Mouse (Mus musculus) heart, postnatal 0 days (tissue): ENCODE measurements around the gene Adamts15. TPM values are rescaled to one million over a fixed set of nuclear protein-coding genes. Genes with fewer than 3 reads are reported as not detected.
A peak's percentile ranks its signal among the peaks of the same experiment; 100 is the strongest.

ENCODE experiments used
- ATAC-seq: fragments of 200-750 bp; cut with Nextera tagmentation; 2 replicates; pipeline ENCODE4 v1.8.0; 2017; ENCODE audit warnings: low read depth, moderate number of reproducible peaks, moderate library complexity; ENCODE audit not compliant: insufficient read depth
- DNase-seq: peaks from one replicate; pipeline ENCODE4 v3.0.0-alpha.2; 2016; ENCODE audit warnings: low spot score
- H3K27ac ChIP-seq: fragments of 300-500 bp; sonication (generic); 2 replicates; pipeline ENCODE4 v1.5.1; 2014; ENCODE audit warnings: low read depth, mild to moderate bottlenecking
- H3K27me3 ChIP-seq: fragments of 300-500 bp; sonication (generic); 2 replicates; pipeline ENCODE4 v1.6.1; 2014; ENCODE audit warnings: low read length, mixed read lengths; ENCODE audit not compliant: control insufficient read depth, insufficient read depth
- H3K36me3 ChIP-seq: fragments of 300-500 bp; sonication (generic); replicated peaks from 2 replicates; pipeline ENCODE4 v1.6.1; 2014; ENCODE audit warnings: low read length, mixed read lengths; ENCODE audit not compliant: control insufficient read depth, insufficient read depth
- H3K4me1 ChIP-seq: fragments of 300-500 bp; sonication (generic); 2 replicates; pipeline ENCODE4 v1.6.1; 2014; ENCODE audit warnings: antibody characterized with exemption; ENCODE audit not compliant: control insufficient read depth, insufficient read depth
- H3K4me2 ChIP-seq: fragments of 300-500 bp; sonication (generic); 2 replicates; pipeline ENCODE4 v1.6.1; 2014; ENCODE audit warnings: low read depth, mild to moderate bottlenecking, low read length, moderate library complexity
- H3K4me3 ChIP-seq: fragments of 300-500 bp; sonication (generic); 2 replicates; pipeline ENCODE4 v1.5.1; 2014; ENCODE audit warnings: low read depth, low read length
- H3K9ac ChIP-seq: fragments of 300-500 bp; sonication (generic); replicated peaks from 2 replicates; pipeline ENCODE4 v1.6.1; 2014; ENCODE audit warnings: low read depth, low read length, mixed read lengths
- H3K9me3 ChIP-seq: fragments of 300-500 bp; sonication (generic); replicated peaks from 2 replicates; pipeline ENCODE4 v1.6.1; 2016; ENCODE audit warnings: low read length; ENCODE audit not compliant: control insufficient read depth
- CTCF ChIP-seq: IDR thresholded peaks from 2 replicates; pipeline ENCODE4 v1.5.1; 2016; ENCODE audit warnings: antibody characterized with exemption, control low read depth, low read depth
- EP300 ChIP-seq: IDR thresholded peaks from 2 replicates; pipeline ENCODE4 v1.6.1; 2016; ENCODE audit warnings: antibody characterized with exemption, low read depth
- WGBS: fragments of 180-500 bp; shearing (Covaris S2); extraction: QIAGEN DNeasy Blood & Tissue Kit; methylation state at CpG from one replicate; pipeline ENCODE4 v1.1.7; 2014; 5-methylcytosine and 5-hydroxymethylcytosine counted together
- polyA plus RNA-seq: library from polyadenylated mRNA; unstranded; fragments of >200 nt; fragmentation: Nextera tagmentation; extraction: Ambion mirVana; gene quantifications from 2 replicates; pipeline ENCODE4 v1.2.1, GENCODE M21; 2015
- total RNA-seq: library from RNA; depleted of rRNA; stranded (reverse); fragments of >200 nt; gene quantifications from 2 replicates; pipeline ENCODE4 v1.2.3, GENCODE M21; 2014; ENCODE audit warnings: low replicate concordance

Gene Adamts15
- total and polyA plus RNA-seq, 2 experiments from 2014 or later = 3.1 to 8.4 TPM

GRCm38 (mm10) chr9:30949971-30950370, 27.7 kb upstream of the Adamts15 start:
- Histone ChIP-seq H3K36me3 (no peaks in the 10 kb centered on the region), H3K4me2 (no peak overlapping the region), H3K9ac (no peak overlapping the region), H3K9me3 (no peaks in the 10 kb centered on the region), H3K27ac (no peak overlapping the region), H3K4me3 (no peak overlapping the region), H3K4me1 (no peaks in the 10 kb centered on the region), H3K27me3 (no peaks in the 10 kb centered on the region)
- 58% methylated on average over 4 of the region's 4 CpGs for WGBS
- DNase-seq (no peak), ATAC-seq (no peak)
- TF ChIP-seq CTCF = no peak

DNA sequence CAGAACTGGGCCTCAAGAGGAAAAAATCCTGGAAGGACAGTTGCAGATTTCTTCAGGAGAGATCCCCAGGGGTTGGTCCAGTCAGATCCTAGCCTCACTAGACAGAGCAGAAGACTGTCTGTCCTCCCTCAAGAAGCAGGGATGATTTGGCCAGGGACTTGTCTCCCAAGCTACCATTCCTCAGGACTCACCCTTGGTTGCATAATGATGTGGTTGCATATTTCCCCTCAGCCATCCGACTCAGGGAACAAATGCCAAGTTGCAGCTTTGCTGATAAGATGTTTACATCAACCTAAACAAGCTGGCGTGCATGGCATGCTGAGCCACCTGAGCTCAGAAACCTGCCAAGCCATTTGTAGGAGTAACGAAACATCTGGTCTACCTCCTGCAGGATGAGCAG, 27.2 kb upstream of the Adamts15 start:
- Histone ChIP-seq H3K27ac (no peak overlapping the region), H3K4me3 (no peak overlapping the region), H3K9ac (no peak overlapping the region), H3K36me3 (no peaks in the 10 kb centered on the region), H3K4me2 (no peak overlapping the region), H3K27me3 (no peaks in the 10 kb centered on the region), H3K9me3 (no peaks in the 10 kb centered on the region), H3K4me1 (no peaks in the 10 kb centered on the region)
- 66% methylated on average over 3 of the region's 3 CpGs for WGBS
- ATAC-seq (no peak), DNase-seq (no peak)
- TF ChIP-seq EP300 = no peak
- no peak for TF ChIP-seq CTCF

- Histone ChIP-seq H3K4me1 (peaks cover 5% of the 10 kb centered on the region), H3K36me3 (no peaks in the 10 kb centered on the region), H3K27me3 (peaks cover 31% of the 10 kb centered on the region), H3K4me2 (no peak overlapping the region), H3K4me3 (no peak overlapping the region), H3K27ac (no peak overlapping the region), H3K9me3 (no peaks in the 10 kb centered on the region), H3K9ac (no peak overlapping the region)
- no peak for TF ChIP-seq EP300
- TF ChIP-seq CTCF = no peak
- ATAC-seq (no peak), DNase-seq (no peak)
- WGBS = 70% methylated on average over 1 of the region's 1 CpGs
Measured at GRCm38 (mm10) chr9:30945276-30945675, 23.0 kb upstream of the Adamts15 start.

DNA sequence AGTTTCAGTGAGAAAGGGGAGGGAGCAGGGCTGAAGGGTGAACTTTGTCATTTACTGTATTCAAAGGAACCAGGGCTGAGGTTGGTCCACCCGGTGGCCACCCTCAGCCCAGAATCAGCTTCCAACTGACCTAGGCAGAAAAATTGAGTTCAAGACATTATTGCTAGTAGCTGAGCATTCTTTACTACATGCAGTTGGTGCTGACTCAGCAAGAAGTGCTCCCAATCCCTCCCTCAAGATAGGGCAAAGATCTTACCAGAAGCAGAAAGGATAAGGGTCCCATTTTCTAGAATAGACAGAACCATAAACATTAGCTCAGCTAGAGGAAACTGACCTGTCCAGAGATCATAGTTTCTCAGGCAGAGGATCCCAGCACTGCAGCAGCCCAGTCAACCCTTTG, 22.0 kb upstream of the Adamts15 start:
- peaks cover 31% of the 10 kb centered on the region for H3K27me3 ChIP-seq
- H3K9ac ChIP-seq = no peak overlapping the region
- peaks cover 5% of the 10 kb centered on the region for H3K4me1 ChIP-seq
- 34% methylated on average over 1 of the region's 1 CpGs for WGBS
- H3K4me2 ChIP-seq = peak overlapping the region; percentile 75; the same call in 1 of the 2 replicates
- peak overlapping the region; percentile 57 for H3K4me3 ChIP-seq
- H3K27ac ChIP-seq = no peak overlapping the region
- H3K36me3 ChIP-seq = no peaks in the 10 kb centered on the region
- ATAC-seq = no peak
- no peaks in the 10 kb centered on the region for H3K9me3 ChIP-seq
- no peak for TF ChIP-seq EP300
- TF ChIP-seq CTCF = no peak
- no peak for DNase-seq

GRCm38 (mm10) chr9:30943341-30943740, 21.1 kb upstream of the Adamts15 start:
- TF ChIP-seq EP300 (no peak), CTCF (no peak)
- ATAC-seq (no peak), DNase-seq (no peak)
- peaks cover 31% of the 10 kb centered on the region for H3K27me3 ChIP-seq
- peak overlapping the region; percentile 75 for H3K4me2 ChIP-seq
- 0% methylated on average over 14 of the region's 14 CpGs for WGBS
- peak overlapping the region; percentile 47 for H3K9ac ChIP-seq
- H3K4me1 ChIP-seq = peaks cover 5% of the 10 kb centered on the region
- no peaks in the 10 kb centered on the region for H3K9me3 ChIP-seq
- peak overlapping the region; percentile 57 for H3K4me3 ChIP-seq
- no peak overlapping the region for H3K27ac ChIP-seq
- no peaks in the 10 kb centered on the region for H3K36me3 ChIP-seq

DNA sequence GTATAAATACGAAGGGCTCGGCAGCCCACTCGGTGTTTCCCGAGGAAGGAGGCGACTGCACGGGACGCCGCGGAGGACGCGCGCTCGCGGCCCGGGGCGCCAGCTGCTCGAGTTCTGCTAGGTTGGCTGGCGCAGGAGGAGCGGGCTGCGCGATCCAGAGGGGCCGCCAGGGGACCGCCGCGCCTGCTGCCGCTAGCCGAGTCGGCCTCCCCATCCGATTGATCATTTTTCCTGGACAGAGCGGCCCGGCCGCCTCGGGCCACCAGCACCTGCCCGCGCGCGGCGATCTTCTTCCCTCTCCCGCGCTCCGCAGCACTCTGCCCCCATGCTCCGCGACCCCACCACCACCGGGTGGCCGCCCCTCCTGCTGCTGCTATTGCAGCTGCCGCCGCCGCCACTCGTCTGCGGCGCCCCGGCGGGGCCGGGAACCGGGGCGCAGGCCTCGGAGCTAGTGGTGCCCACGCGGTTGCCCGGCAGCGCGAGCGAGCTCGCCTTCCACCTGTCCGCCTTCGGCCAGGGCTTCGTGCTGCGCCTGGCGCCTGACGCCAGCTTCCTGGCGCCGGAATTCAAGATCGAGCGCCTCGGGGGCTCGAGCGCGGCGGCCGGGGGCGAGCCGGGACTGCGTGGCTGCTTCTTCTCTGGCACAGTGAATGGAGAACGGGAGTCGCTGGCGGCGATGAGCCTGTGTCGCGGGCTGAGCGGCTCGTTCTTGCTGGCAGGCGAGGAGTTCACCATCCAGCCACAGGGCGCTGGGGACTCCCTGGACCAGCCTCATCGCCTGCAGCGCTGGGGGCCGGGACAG, 20.5 kb upstream of the Adamts15 start, which contains the start of gene Adamts8:
Gene Adamts8 (plus strand): TSS at position 51 of the 802 bp plus-strand sequence.
- TF ChIP-seq EP300 (no peak), CTCF (peak; percentile 31)
- peaks cover 5% of the 10 kb centered on the region for H3K4me1 ChIP-seq

More for the DNA sequence above, 20.5 kb upstream of the Adamts15 start, which contains the start of gene Adamts8:
- under 1% methylated on average over 76 of the region's 96 CpGs for WGBS
- DNase-seq (no peak), ATAC-seq (peak; percentile 75)
- Histone ChIP-seq H3K4me3 (peak within 1 kb of the TSS; percentile 57), H3K36me3 (no peaks in the 10 kb centered on the region), H3K9ac (peak within 1 kb of the TSS; percentile 47), H3K4me2 (peak within 1 kb of the TSS; percentile 75), H3K9me3 (no peaks in the 10 kb centered on the region), H3K27me3 (peaks cover 31% of the 10 kb centered on the region), H3K27ac (no peak within 1 kb of the TSS)
